Mouse (Mus musculus) midbrain, embryonic 16.5 days (tissue): ENCODE data around the gene Fam214a. TPM values are rescaled to one million over a fixed set of nuclear protein-coding genes. Genes with fewer than 3 reads are reported as not detected.
"Not testable (repeated sequence)": the region's sequence is repeated elsewhere in the genome, so short reads cannot be mapped to it uniquely, and the experiment has no call there.

Source experiments
- ATAC-seq: fragments of 200-750 bp; cut with Nextera tagmentation; 2 replicates; pipeline ENCODE4 v1.8.0; 2017; ENCODE audit warnings: moderate TSS enrichment
- H3K27ac ChIP-seq: fragments of 300-500 bp; sonication (generic); 2 replicates; pipeline ENCODE4 v1.5.1; 2014; ENCODE audit warnings: mild to moderate bottlenecking, low read length, mixed read lengths
- H3K27me3 ChIP-seq: fragments of 300-500 bp; sonication (generic); 2 replicates; pipeline ENCODE4 v1.6.1; 2014; ENCODE audit warnings: low read depth, low read length, mixed read lengths; ENCODE audit not compliant: control insufficient read depth, insufficient read depth
- H3K36me3 ChIP-seq: fragments of 300-500 bp; sonication (generic); 2 replicates; pipeline ENCODE4 v1.6.1; 2014; ENCODE audit warnings: mild to moderate bottlenecking, low read length, moderate library complexity, mixed read lengths; ENCODE audit not compliant: control insufficient read depth, insufficient read depth
- H3K4me1 ChIP-seq: fragments of 300-500 bp; sonication (generic); 2 replicates; pipeline ENCODE4 v1.6.1; 2014; ENCODE audit warnings: mild to moderate bottlenecking, low read length, mixed read lengths; ENCODE audit not compliant: control insufficient read depth, insufficient read depth
- H3K4me2 ChIP-seq: fragments of 300-500 bp; sonication (generic); 2 replicates; pipeline ENCODE4 v1.6.1; 2014; ENCODE audit warnings: mild to moderate bottlenecking, low read length, mixed read lengths
- H3K4me3 ChIP-seq: fragments of 300-500 bp; sonication (generic); 2 replicates; pipeline ENCODE4 v1.5.1; 2014; ENCODE audit warnings: low read depth, mild to moderate bottlenecking, low read length, moderate library complexity, mixed read lengths
- H3K9ac ChIP-seq: fragments of 300-500 bp; sonication (generic); 2 replicates; pipeline ENCODE4 v1.6.1; 2014; ENCODE audit warnings: low read depth, low read length, mixed read lengths
- H3K9me3 ChIP-seq: fragments of 300-500 bp; sonication (generic); replicated peaks from 2 replicates; pipeline ENCODE4 v1.6.1; 2014; ENCODE audit warnings: mild to moderate bottlenecking, low read length, mixed read lengths; ENCODE audit not compliant: control insufficient read depth, poor library complexity, severe bottlenecking
- WGBS: fragments of 180-500 bp; shearing (Covaris S2); extraction: QIAGEN DNeasy Blood & Tissue Kit; methylation state at CpG from one replicate; pipeline ENCODE4 v1.1.7; 2014; 5-methylcytosine and 5-hydroxymethylcytosine counted together
- polyA plus RNA-seq: library from polyadenylated mRNA; unstranded; fragments of >200 nt; fragmentation: Nextera tagmentation; extraction: Ambion mirVana; gene quantifications from 2 replicates; pipeline ENCODE4 v1.2.1, GENCODE M21; 2015

The Fam214a gene
- polyA plus RNA-seq, 1 experiment from 2014 or later, result 22.7 TPM

DNA sequence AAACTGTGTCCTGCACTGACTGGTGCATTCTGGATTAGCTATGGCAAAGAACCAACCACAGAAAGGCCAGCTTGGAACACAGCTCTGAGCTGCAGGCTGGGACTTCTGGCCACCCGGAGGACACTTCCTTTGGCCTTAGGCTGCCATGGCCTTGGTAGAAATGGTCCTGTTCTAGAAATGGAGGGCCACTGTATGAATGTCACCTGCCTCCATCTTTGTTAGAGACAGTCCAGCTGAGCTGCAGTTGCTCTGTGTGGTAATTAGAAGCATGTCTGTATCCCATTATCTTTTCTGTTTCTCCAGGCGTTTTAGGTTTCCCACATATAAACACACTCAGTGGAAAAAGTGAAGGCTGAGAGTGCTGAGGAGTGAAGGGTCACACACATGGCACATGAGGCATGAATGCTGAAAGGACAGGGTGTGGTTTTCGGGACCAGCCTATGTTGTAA is 29.0 kb downstream of the Fam214a start:
- Histone ChIP-seq H3K4me1 (peaks cover 25% of the 10 kb centered on the region), H3K36me3 (no peaks in the 10 kb centered on the region), H3K9me3 (no peaks in the 10 kb centered on the region), H3K4me3 (no peak overlapping the region), H3K4me2 (no peak overlapping the region), H3K9ac (no peak overlapping the region), H3K27ac (no peak overlapping the region), H3K27me3 (no peaks in the 10 kb centered on the region)
- WGBS, result 80% methylated on average over 3 of the region's 3 CpGs
- no peak for ATAC-seq

DNA sequence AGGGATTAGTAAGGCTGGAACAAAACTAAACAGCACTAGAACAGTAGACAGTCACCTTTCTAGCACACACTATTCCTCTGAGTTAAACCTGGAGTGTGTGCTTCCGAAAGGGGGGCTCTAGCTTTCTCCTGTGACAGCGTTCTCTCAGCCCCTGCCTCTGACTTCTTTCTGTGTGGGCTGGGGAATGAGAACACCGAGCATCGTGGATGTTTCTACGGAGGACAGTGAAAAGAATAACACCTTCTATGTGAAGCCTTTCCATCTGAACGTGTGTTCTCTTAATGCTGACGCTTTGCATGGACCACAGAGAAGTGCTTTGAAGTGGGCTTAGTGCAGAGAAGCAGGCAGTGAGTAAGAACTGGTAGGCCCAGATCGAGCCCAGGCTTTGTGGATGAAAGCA is 29.5 kb downstream of the Fam214a start:
- Histone ChIP-seq H3K27ac (no peak overlapping the region), H3K4me3 (no peak overlapping the region), H3K9ac (no peak overlapping the region), H3K4me1 (peaks cover 22% of the 10 kb centered on the region), H3K4me2 (no peak overlapping the region), H3K9me3 (no peaks in the 10 kb centered on the region), H3K27me3 (no peaks in the 10 kb centered on the region), H3K36me3 (no peaks in the 10 kb centered on the region)
- 77% methylated on average over 8 of the region's 8 CpGs for WGBS
- ATAC-seq, result no peak

DNA sequence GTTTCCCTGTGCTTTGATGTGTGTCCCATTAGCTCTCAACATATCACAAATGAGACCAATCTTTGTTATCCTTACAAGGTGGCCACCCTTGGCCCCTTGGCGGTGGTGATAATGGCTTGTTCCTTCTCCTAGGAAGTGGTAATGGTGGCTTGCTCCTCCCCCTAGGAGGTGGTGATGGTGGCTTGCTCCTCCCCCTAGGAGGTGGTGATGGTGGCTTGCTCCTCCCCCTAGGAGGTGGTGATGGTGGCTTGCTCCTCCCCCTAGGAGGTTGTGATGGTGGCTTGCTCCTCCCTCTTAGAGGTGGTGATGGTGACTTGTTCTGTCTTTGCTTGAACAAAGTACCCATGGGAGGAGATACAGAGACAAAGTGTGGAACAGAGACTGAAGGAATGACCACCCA is 30.0 kb downstream of the Fam214a start:
- H3K4me2 ChIP-seq, H3K27me3 ChIP-seq, ATAC-seq, H3K9me3 ChIP-seq, H3K4me3 ChIP-seq, H3K27ac ChIP-seq, H3K9ac ChIP-seq, H3K36me3 ChIP-seq: not testable (repeated sequence)
- 78% methylated on average over 1 of the region's 1 CpGs for WGBS
- peaks cover 17% of the 10 kb centered on the region for H3K4me1 ChIP-seq

DNA sequence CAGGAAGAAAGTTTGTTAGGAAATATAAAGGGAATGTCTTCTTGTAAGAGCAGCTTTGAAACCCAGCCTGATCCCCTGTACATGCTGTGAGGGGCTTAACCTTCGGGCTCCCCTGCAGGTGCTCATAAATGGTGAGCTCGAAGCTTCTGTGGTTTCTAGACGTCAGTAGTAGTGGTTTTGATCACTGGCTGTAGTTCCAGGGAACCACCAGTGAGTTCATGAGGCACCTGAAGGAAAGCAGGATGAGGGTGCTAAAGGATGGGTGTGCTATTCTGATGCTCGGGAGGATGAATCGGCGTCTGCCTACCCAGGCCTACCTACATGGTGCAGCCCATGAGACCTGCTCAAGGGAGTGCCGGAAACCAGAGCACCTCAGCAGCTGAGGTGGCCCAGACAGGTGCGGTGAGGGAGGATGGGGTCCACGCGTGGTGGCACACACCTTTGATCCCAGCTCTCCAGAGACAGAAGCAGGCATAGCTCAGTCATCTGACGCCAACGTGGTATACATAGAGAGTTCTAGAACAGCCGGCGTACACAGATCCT is 32.6 kb downstream of the Fam214a start:
- Histone ChIP-seq H3K36me3 (no peaks in the 10 kb centered on the region), H3K4me1 (no peaks in the 10 kb centered on the region), H3K4me2 (no peak overlapping the region), H3K9ac (no peak overlapping the region), H3K27ac (no peak overlapping the region), H3K27me3 (no peaks in the 10 kb centered on the region), H3K4me3 (no peak overlapping the region), H3K9me3 (no peaks in the 10 kb centered on the region)
- peak; percentile 25; the same call in 1 of the 2 replicates for ATAC-seq
- 83% methylated on average over 14 of the region's 14 CpGs for WGBS

DNA sequence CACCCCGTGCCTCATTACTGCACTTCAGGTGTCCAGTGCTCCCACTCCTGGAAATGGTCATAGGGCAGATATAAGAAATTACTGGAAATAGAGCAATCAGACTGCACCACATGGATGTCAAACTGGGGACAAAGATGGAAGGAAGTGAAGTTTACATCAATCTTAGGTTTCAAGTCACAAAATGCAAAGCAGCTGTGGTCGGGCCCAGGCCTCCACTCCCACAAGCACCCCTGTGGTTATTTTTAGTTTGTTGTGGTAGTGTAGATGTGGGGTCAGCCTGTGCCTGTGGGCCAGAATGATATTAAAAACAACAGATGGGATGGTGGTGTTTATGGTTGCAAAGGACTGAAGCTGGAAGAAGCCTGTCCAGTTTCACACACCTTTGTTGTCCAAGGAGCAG is 33.1 kb downstream of the Fam214a start:
- H3K36me3 ChIP-seq, result no peaks in the 10 kb centered on the region
- no peak for ATAC-seq
- WGBS, result 73% methylated on average over 2 of the region's 2 CpGs

DNA sequence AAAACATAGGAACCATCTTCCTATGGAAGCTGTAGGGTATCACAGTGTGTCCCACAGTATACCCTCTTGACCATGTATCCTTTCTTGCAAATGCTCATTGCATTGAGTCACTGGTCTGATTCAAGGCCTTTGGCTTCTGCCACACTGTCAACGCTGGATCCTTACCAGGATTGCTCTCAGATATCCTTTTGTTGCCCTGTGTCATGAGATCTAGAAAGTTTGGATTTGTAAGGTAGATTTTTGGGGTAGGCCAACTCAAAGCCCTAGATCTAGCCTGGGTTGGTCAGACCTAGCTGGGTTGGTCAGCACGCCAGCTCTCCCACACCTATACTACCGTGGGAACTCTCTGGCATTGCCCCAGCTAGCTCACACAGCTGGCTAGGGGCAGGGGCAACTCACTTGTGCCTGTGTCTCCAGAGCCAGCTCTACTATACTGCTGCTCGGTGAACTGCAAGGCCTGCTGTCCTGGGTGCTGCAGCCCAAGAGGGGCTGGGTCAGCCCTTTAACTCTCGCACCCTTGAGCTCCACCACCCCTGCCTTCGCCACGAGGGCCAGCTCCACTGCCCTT is 36.3 kb downstream of the Fam214a start:
- Histone ChIP-seq H3K36me3 (no peaks in the 10 kb centered on the region), H3K9me3 (no peaks in the 10 kb centered on the region), H3K4me3 (no peak overlapping the region), H3K4me2 (no peak overlapping the region), H3K27me3 (no peaks in the 10 kb centered on the region), H3K4me1 (no peaks in the 10 kb centered on the region), H3K27ac (no peak overlapping the region), H3K9ac (no peak overlapping the region)
- WGBS, result 94% methylated on average over 7 of the region's 7 CpGs
- no peak for ATAC-seq

More for the DNA sequence above, 33.1 kb downstream of the Fam214a start:
- no peak overlapping the region for H3K27ac ChIP-seq
- no peaks in the 10 kb centered on the region for H3K4me1 ChIP-seq
- no peak overlapping the region for H3K9ac ChIP-seq
- no peak overlapping the region for H3K4me2 ChIP-seq
- H3K27me3 ChIP-seq, result no peaks in the 10 kb centered on the region
- H3K9me3 ChIP-seq, result no peaks in the 10 kb centered on the region
- no peak overlapping the region for H3K4me3 ChIP-seq

DNA sequence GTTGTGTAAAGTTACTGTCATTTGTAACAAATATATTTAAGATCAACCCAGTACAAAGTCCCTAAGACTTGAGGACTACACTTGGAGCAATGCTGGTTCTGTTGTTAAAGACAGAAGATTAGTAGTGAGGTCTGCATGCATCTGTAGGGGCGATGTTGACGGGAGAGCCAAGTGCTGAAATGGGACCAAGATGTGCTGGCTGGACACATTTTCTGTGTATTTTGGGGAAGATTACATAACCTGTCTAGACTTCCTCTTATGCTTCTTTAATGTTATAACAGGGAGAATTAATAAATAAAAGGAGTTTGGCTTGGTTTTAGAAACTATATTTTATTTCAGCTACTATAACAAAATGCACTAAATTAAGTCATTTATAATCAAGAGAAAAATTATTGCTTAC is 37.3 kb downstream of the Fam214a start:
- Histone ChIP-seq H3K4me2 (no peak overlapping the region), H3K4me1 (no peaks in the 10 kb centered on the region), H3K36me3 (no peaks in the 10 kb centered on the region), H3K27me3 (no peaks in the 10 kb centered on the region), H3K9me3 (no peaks in the 10 kb centered on the region), H3K4me3 (no peak overlapping the region), H3K9ac (no peak overlapping the region), H3K27ac (no peak overlapping the region)
- no peak for ATAC-seq
- WGBS, result 96% methylated on average over 2 of the region's 2 CpGs

DNA sequence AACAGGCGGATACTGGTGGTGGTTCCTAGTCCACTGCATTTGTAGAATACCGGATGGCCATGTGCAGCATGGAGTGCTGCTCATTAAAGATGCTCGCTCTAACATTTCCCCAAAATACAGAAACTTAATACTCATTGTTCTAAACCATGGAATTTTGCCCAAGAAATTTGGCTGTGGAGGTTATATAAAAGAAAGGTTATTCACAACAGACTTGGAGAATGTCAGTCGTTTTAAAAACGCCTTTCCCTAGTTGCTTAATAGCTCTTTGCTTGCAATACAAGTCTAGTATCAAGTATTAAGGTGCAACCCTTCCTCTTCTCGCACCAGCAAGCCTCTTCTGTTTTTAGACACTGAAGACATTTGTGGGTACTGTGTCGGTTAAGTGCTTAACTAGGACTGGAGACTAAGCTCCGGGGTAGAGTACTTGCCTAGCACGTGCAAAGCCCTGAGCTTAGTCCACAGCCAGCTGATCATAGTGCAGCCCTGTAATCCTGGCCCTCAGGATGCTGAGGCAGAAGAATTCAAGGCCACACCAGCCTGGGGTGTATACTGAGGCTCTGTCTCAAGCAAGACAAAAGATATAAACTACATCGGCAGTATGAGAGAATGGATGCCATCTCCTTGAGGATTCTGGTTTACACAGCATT is 42.0 kb downstream of the Fam214a start:
- H3K27me3 ChIP-seq, result no peaks in the 10 kb centered on the region
- ATAC-seq, result no peak
- no peaks in the 10 kb centered on the region for H3K36me3 ChIP-seq
- WGBS, result 89% methylated on average over 10 of the region's 10 CpGs
- H3K9me3 ChIP-seq, result no peaks in the 10 kb centered on the region
- H3K27ac ChIP-seq, result no peak overlapping the region
- no peak overlapping the region for H3K4me2 ChIP-seq
- H3K4me3 ChIP-seq, result no peak overlapping the region
- H3K9ac ChIP-seq, result no peak overlapping the region
- no peaks in the 10 kb centered on the region for H3K4me1 ChIP-seq

DNA sequence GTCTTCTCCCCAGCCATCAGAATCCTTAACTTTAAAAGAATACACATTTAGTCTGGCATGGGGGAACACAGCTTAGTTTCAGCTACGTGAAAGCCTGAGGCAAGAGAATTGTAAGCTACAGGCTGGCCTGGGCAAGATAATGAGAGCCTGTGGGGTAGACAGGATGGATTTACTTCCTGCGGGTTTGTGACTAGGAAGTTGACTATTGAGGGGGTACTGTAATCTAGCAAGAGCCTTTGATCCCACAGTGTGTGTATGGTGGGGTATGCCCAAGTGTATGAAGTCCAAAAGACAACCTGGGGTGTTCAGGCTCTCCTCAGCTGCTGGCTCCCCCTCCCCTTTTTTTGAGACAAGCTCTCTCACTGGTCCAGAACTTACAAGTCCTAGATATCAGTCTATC is 43.7 kb downstream of the Fam214a start:
- no peaks in the 10 kb centered on the region for H3K36me3 ChIP-seq
- no peak overlapping the region for H3K9ac ChIP-seq
- WGBS, result 47% methylated on average over 2 of the region's 2 CpGs
- H3K9me3 ChIP-seq, result no peaks in the 10 kb centered on the region
- no peak for ATAC-seq
- H3K4me3 ChIP-seq, result no peak overlapping the region
- H3K27me3 ChIP-seq, result no peaks in the 10 kb centered on the region
- H3K4me2 ChIP-seq, result no peak overlapping the region
- no peak overlapping the region for H3K27ac ChIP-seq
- H3K4me1 ChIP-seq, result no peaks in the 10 kb centered on the region
